Mouse (Mus musculus) spleen, adult 2 months (tissue): ENCODE measurements around the gene A830005F24Rik.

ENCODE experiments used
- CTCF ChIP-seq: fragments of 200-500 bp; IDR thresholded peaks from 2 replicates; pipeline ENCODE4 v1.5.1; 2011; ENCODE audit warnings: mild to moderate bottlenecking, inconsistent platforms; ENCODE audit not compliant: insufficient read depth, insufficient read length, insufficient replicate concordance; ENCODE audit errors: extremely low read depth
- POLR2A ChIP-seq: fragments of 200-500 bp; IDR thresholded peaks from 2 replicates; pipeline ENCODE4 v1.6.1; 2011; ENCODE audit warnings: low read depth, low read length, inconsistent platforms

- TF ChIP-seq CTCF (no peak), POLR2A (no peak)
Observed at GRCm38 (mm10) chr13:48466186-48466585, 47.2 kb upstream of the A830005F24Rik start.
